Mouse (Mus musculus): ENCODE measurements around the gene Pnp. TPM values are rescaled to one million over a fixed set of nuclear protein-coding genes. Genes with fewer than 3 reads are reported as not detected.
"Not testable (repeated sequence)": the region's sequence is repeated elsewhere in the genome, so short reads cannot be mapped to it uniquely, and the experiment has no call there.

The Pnp gene
- polyA plus RNA-seq, 1 experiment from 2014 or later: 23.2 TPM

GRCm38 (mm10) chr14:50945081-50945480 is 14.2 kb downstream of the Pnp start:
- not testable (repeated sequence) for H3K27me3 ChIP-seq (ENCODE audit: control insufficient read depth, insufficient read depth, low read length); H3K36me3 ChIP-seq (replicated peaks; ENCODE audit: control insufficient read depth, insufficient read depth); DNase-seq (ENCODE audit: low spot score); H3K4me1 ChIP-seq (replicated peaks; ENCODE audit: control insufficient read depth, insufficient read depth, low read length); ATAC-seq (ENCODE audit: low FRiP score); H3K9me3 ChIP-seq (ENCODE audit: control insufficient read depth, low read length)
- Histone ChIP-seq H3K4me2 (replicated peaks) (peak overlapping the region; percentile 62), H3K4me3 (replicated peaks; ENCODE audit: low read length) (peak overlapping the region; percentile 43), H3K9ac (peak overlapping the region; percentile 60), H3K27ac (peak overlapping the region; percentile 82)
- 7% methylated on average over 6 of the region's 6 CpGs for WGBS

- H3K4me1 ChIP-seq (replicated peaks; ENCODE audit: control insufficient read depth, insufficient read depth, low read length); H3K36me3 ChIP-seq (replicated peaks; ENCODE audit: control insufficient read depth, insufficient read depth); H3K9me3 ChIP-seq (ENCODE audit: control insufficient read depth, low read length); H3K27me3 ChIP-seq (ENCODE audit: control insufficient read depth, insufficient read depth, low read length); DNase-seq (ENCODE audit: low spot score); ATAC-seq (ENCODE audit: low FRiP score); H3K27ac ChIP-seq: not testable (repeated sequence)
- peak overlapping the region; percentile 62 for H3K4me2 ChIP-seq (replicated peaks)
- peak overlapping the region; percentile 43 for H3K4me3 ChIP-seq (replicated peaks; ENCODE audit: low read length)
- H3K9ac ChIP-seq: peak overlapping the region; percentile 60
- WGBS: 37% methylated on average over 3 of the region's 3 CpGs
These were observed 14.6 kb downstream of the Pnp start for GRCm38 (mm10) chr14:50945526-50945925.

- Histone ChIP-seq H3K9me3 (ENCODE audit: control insufficient read depth, low read length) (no peaks in the 10 kb centered on the region), H3K9ac (no peak overlapping the region), H3K4me1 (replicated peaks; ENCODE audit: control insufficient read depth, insufficient read depth, low read length) (no peaks in the 10 kb centered on the region), H3K36me3 (replicated peaks; ENCODE audit: control insufficient read depth, insufficient read depth) (peaks cover 7% of the 10 kb centered on the region), H3K4me2 (replicated peaks) (no peak overlapping the region), H3K4me3 (replicated peaks; ENCODE audit: low read length) (no peak overlapping the region), H3K27ac (no peak overlapping the region), H3K27me3 (ENCODE audit: control insufficient read depth, insufficient read depth, low read length) (no peaks in the 10 kb centered on the region)
- ATAC-seq (ENCODE audit: low FRiP score) (no peak), DNase-seq (ENCODE audit: low spot score) (no peak)
- 93% methylated on average over 10 of the region's 10 CpGs for WGBS
These were observed 24.6 kb downstream of the Pnp start for GRCm38 (mm10) chr14:50955487-50955886.

- not testable (repeated sequence) for H3K27ac ChIP-seq; H3K36me3 ChIP-seq (replicated peaks; ENCODE audit: control insufficient read depth, insufficient read depth); H3K27me3 ChIP-seq (ENCODE audit: control insufficient read depth, insufficient read depth, low read length); H3K9me3 ChIP-seq (ENCODE audit: control insufficient read depth, low read length); H3K4me3 ChIP-seq (replicated peaks; ENCODE audit: low read length); H3K4me1 ChIP-seq (replicated peaks; ENCODE audit: control insufficient read depth, insufficient read depth, low read length); H3K9ac ChIP-seq; DNase-seq (ENCODE audit: low spot score)
- peak; percentile 91 for ATAC-seq (ENCODE audit: low FRiP score)
- 5% methylated on average over 19 of the region's 19 CpGs for WGBS
- H3K4me2 ChIP-seq (replicated peaks): peak within 1 kb of the TSS; percentile 35
These were observed 25.1 kb downstream of the Pnp start, which contains the start of gene Pnp2 for GRCm38 (mm10) chr14:50955942-50956508. Gene Pnp2 (plus strand): TSS chr14:50955992.

GRCm38 (mm10) chr14:50956724-50957123 is 25.8 kb downstream of the Pnp start:
- not testable (repeated sequence) for ATAC-seq (ENCODE audit: low FRiP score); H3K9me3 ChIP-seq (ENCODE audit: control insufficient read depth, low read length); DNase-seq (ENCODE audit: low spot score); H3K9ac ChIP-seq; H3K27me3 ChIP-seq (ENCODE audit: control insufficient read depth, insufficient read depth, low read length); H3K27ac ChIP-seq; H3K4me3 ChIP-seq (replicated peaks; ENCODE audit: low read length); H3K4me1 ChIP-seq (replicated peaks; ENCODE audit: control insufficient read depth, insufficient read depth, low read length); H3K36me3 ChIP-seq (replicated peaks; ENCODE audit: control insufficient read depth, insufficient read depth)
- peak overlapping the region; percentile 35 for H3K4me2 ChIP-seq (replicated peaks)
- 87% methylated on average over 6 of the region's 6 CpGs for WGBS

- not testable (repeated sequence) for H3K4me3 ChIP-seq (replicated peaks; ENCODE audit: low read length); H3K27me3 ChIP-seq (ENCODE audit: control insufficient read depth, insufficient read depth, low read length); H3K36me3 ChIP-seq (replicated peaks; ENCODE audit: control insufficient read depth, insufficient read depth); H3K4me1 ChIP-seq (replicated peaks; ENCODE audit: control insufficient read depth, insufficient read depth, low read length); H3K27ac ChIP-seq; ATAC-seq (ENCODE audit: low FRiP score); H3K4me2 ChIP-seq (replicated peaks); H3K9me3 ChIP-seq (ENCODE audit: control insufficient read depth, low read length); DNase-seq (ENCODE audit: low spot score); H3K9ac ChIP-seq
- WGBS: 90% methylated on average over 3 of the region's 3 CpGs
These were observed 26.3 kb downstream of the Pnp start for GRCm38 (mm10) chr14:50957146-50957545.

GRCm38 (mm10) chr14:50958289-50958995 is 27.6 kb downstream of the Pnp start:
- 88% methylated on average over 5 of the region's 5 CpGs for WGBS
- H3K27me3 ChIP-seq (ENCODE audit: control insufficient read depth, insufficient read depth, low read length); H3K4me1 ChIP-seq (replicated peaks; ENCODE audit: control insufficient read depth, insufficient read depth, low read length); H3K4me3 ChIP-seq (replicated peaks; ENCODE audit: low read length); ATAC-seq (ENCODE audit: low FRiP score); H3K36me3 ChIP-seq (replicated peaks; ENCODE audit: control insufficient read depth, insufficient read depth); H3K9ac ChIP-seq; DNase-seq (ENCODE audit: low spot score); H3K4me2 ChIP-seq (replicated peaks); H3K27ac ChIP-seq; H3K9me3 ChIP-seq (ENCODE audit: control insufficient read depth, low read length): not testable (repeated sequence)

GRCm38 (mm10) chr14:50968216-50968980 is 37.5 kb downstream of the Pnp start:
- no peak overlapping the region for H3K4me3 ChIP-seq (replicated peaks; ENCODE audit: low read length)
- H3K4me1 ChIP-seq (replicated peaks; ENCODE audit: control insufficient read depth, insufficient read depth, low read length): 0 out of 2 replicates have a peak, but pooled peaks cover 5% of the 10 kb centered on the region
- H3K27ac ChIP-seq: no peak overlapping the region
- H3K36me3 ChIP-seq (replicated peaks; ENCODE audit: control insufficient read depth, insufficient read depth): no peaks in the 10 kb centered on the region
- 78% methylated on average over 5 of the region's 5 CpGs for WGBS
- no peaks in the 10 kb centered on the region for H3K27me3 ChIP-seq (ENCODE audit: control insufficient read depth, insufficient read depth, low read length)
- H3K4me2 ChIP-seq (replicated peaks): no peak overlapping the region
- no peak for ATAC-seq (ENCODE audit: low FRiP score)
- H3K9ac ChIP-seq: no peak overlapping the region
- H3K9me3 ChIP-seq (ENCODE audit: control insufficient read depth, low read length): no peaks in the 10 kb centered on the region
- no peak for DNase-seq (ENCODE audit: low spot score)

- Histone ChIP-seq H3K4me3 (replicated peaks; ENCODE audit: low read length) (no peak overlapping the region), H3K4me1 (replicated peaks; ENCODE audit: control insufficient read depth, insufficient read depth, low read length) (0 out of 2 replicates have a peak, but pooled peaks cover 5% of the 10 kb centered on the region), H3K27me3 (ENCODE audit: control insufficient read depth, insufficient read depth, low read length) (no peaks in the 10 kb centered on the region), H3K9me3 (ENCODE audit: control insufficient read depth, low read length) (no peaks in the 10 kb centered on the region), H3K36me3 (replicated peaks; ENCODE audit: control insufficient read depth, insufficient read depth) (no peaks in the 10 kb centered on the region), H3K4me2 (replicated peaks) (peak overlapping the region; percentile 24; the same call in 1 of the 2 replicates), H3K9ac (no peak overlapping the region), H3K27ac (0 out of 2 replicates have a peak overlapping the region, but pooled peaks have one; percentile 7)
- WGBS: 4% methylated on average over 1 of the region's 1 CpGs
- DNase-seq (ENCODE audit: low spot score) (no peak), ATAC-seq (ENCODE audit: low FRiP score) (no peak)
These were observed 38.2 kb downstream of the Pnp start for GRCm38 (mm10) chr14:50969041-50969440.
